Mouse (Mus musculus) liver, embryonic 11.5 days (tissue): ENCODE measurements at regions not wholly inside any gene's neighbourhood (a gene's known extent, or its start where the extent isn't known, plus 50 kb on each side); places are given as distances from the start of the nearest gene placed in this dataset.

ENCODE experiments used
- ATAC-seq: fragments of 200-750 bp; cut with Nextera tagmentation; replicated peaks from 2 replicates; pipeline ENCODE4 v1.8.0; 2017; ENCODE audit warnings: moderate number of reproducible peaks, mild to moderate bottlenecking, moderate TSS enrichment, moderate library complexity; ENCODE audit not compliant: low FRiP score
- DNase-seq: peaks from one replicate; pipeline ENCODE4 v3.0.0-alpha.2; 2017; ENCODE audit warnings: low spot score
- H3K27ac ChIP-seq: fragments of 300-500 bp; sonication (generic); 2 replicates; pipeline ENCODE4 v1.5.1; 2014; ENCODE audit warnings: mild to moderate bottlenecking, low read depth, low read length, control low read depth
- H3K27me3 ChIP-seq: fragments of 300-500 bp; sonication (generic); replicated peaks from 2 replicates; pipeline ENCODE4 v1.6.1; 2014; ENCODE audit warnings: low read length, mixed read lengths; ENCODE audit not compliant: control insufficient read depth, insufficient read depth
- H3K36me3 ChIP-seq: fragments of 300-500 bp; sonication (generic); 2 replicates; pipeline ENCODE4 v1.6.1; 2014; ENCODE audit warnings: mild to moderate bottlenecking, low read length, moderate library complexity, mixed read lengths; ENCODE audit not compliant: control insufficient read depth, insufficient read depth
- H3K4me1 ChIP-seq: fragments of 300-500 bp; sonication (generic); replicated peaks from 2 replicates; pipeline ENCODE4 v1.6.1; 2014; ENCODE audit warnings: low read length, mixed read lengths; ENCODE audit not compliant: control insufficient read depth, insufficient read depth
- H3K4me2 ChIP-seq: fragments of 300-500 bp; sonication (generic); 2 replicates; pipeline ENCODE4 v1.6.1; 2014; ENCODE audit warnings: mild to moderate bottlenecking, control low read depth, moderate library complexity
- H3K4me3 ChIP-seq: fragments of 300-500 bp; sonication (generic); 2 replicates; pipeline ENCODE4 v1.5.1; 2014; ENCODE audit warnings: low read depth, low read length, control low read depth
- H3K9ac ChIP-seq: fragments of 300-500 bp; sonication (generic); 2 replicates; pipeline ENCODE4 v1.6.1; 2014; ENCODE audit warnings: low read depth, low read length, control low read depth
- H3K9me3 ChIP-seq: fragments of 300-500 bp; sonication (generic); 2 replicates; pipeline ENCODE4 v1.6.1; 2016; ENCODE audit warnings: low read length, inconsistent platforms, mixed read lengths; ENCODE audit not compliant: control insufficient read depth
- WGBS: fragments of 180-500 bp; shearing (Covaris S2); extraction: QIAGEN DNeasy Blood & Tissue Kit; methylation state at CpG from one replicate; pipeline ENCODE4 v1.1.7; 2014; 5-methylcytosine and 5-hydroxymethylcytosine counted together

GRCm38 (mm10) chr12:52453890-52454289, 49.9 kb upstream of the Arhgap5 start:
- Histone ChIP-seq H3K4me2 (no peak overlapping the region), H3K27ac (no peak overlapping the region), H3K4me1 (no peaks in the 10 kb centered on the region), H3K36me3 (no peaks in the 10 kb centered on the region), H3K9me3 (no peaks in the 10 kb centered on the region), H3K27me3 (no peaks in the 10 kb centered on the region), H3K4me3 (no peak overlapping the region), H3K9ac (no peak overlapping the region)
- ATAC-seq (no peak), DNase-seq (no peak)
- WGBS: 74% methylated on average over 5 of the region's 5 CpGs
